Mouse (Mus musculus) adrenal gland, adult 8-10 months (tissue): ENCODE measurements at regions not wholly inside any gene's neighbourhood (a gene's known extent, or its start where the extent isn't known, plus 50 kb on each side); places are given as distances from the start of the nearest gene placed in this dataset.

Source experiments
- DNase-seq: peaks from one replicate; pipeline ENCODE4 v3.0.0; 2022

- DNase-seq: no peak
Measured at GRCm38 (mm10) chr8:103813954-103814591, 287.4 kb upstream of the Cdh5 start.

- no peak for DNase-seq
Measured at GRCm38 (mm10) chr8:103816101-103816894, 285.1 kb upstream of the Cdh5 start.

- no peak for DNase-seq
Measured at GRCm38 (mm10) chr8:103823541-103823940, 277.9 kb upstream of the Cdh5 start.

GRCm38 (mm10) chr8:103824747-103825146 lies 276.7 kb upstream of the Cdh5 start:
- no peak for DNase-seq

GRCm38 (mm10) chr8:103825289-103825688 lies 276.1 kb upstream of the Cdh5 start:
- DNase-seq: no peak

GRCm38 (mm10) chr8:103830416-103830815 lies 271.0 kb upstream of the Cdh5 start:
- no peak for DNase-seq

- DNase-seq: no peak
Measured at GRCm38 (mm10) chr8:103839990-103840389, 261.4 kb upstream of the Cdh5 start.

- DNase-seq: no peak
Measured at GRCm38 (mm10) chr8:103845964-103846363, 255.5 kb upstream of the Cdh5 start.

- no peak for DNase-seq
Measured at GRCm38 (mm10) chr8:103846382-103846976, 254.9 kb upstream of the Cdh5 start.

GRCm38 (mm10) chr8:103849785-103850184 lies 251.6 kb upstream of the Cdh5 start:
- DNase-seq: no peak

GRCm38 (mm10) chr8:103851286-103851685 lies 250.1 kb upstream of the Cdh5 start:
- DNase-seq: no peak

- no peak for DNase-seq
Measured at GRCm38 (mm10) chr8:103853048-103853447, 248.4 kb upstream of the Cdh5 start.

- DNase-seq: no peak
Measured at GRCm38 (mm10) chr8:103855291-103855690, 246.1 kb upstream of the Cdh5 start.

GRCm38 (mm10) chr8:103859130-103859529 lies 242.3 kb upstream of the Cdh5 start:
- DNase-seq: no peak

- DNase-seq: no peak
Measured at GRCm38 (mm10) chr8:103873598-103874502, 227.6 kb upstream of the Cdh5 start.

GRCm38 (mm10) chr8:103874506-103874905 lies 226.9 kb upstream of the Cdh5 start:
- no peak for DNase-seq

GRCm38 (mm10) chr8:103879505-103879904 lies 221.9 kb upstream of the Cdh5 start:
- DNase-seq: no peak

GRCm38 (mm10) chr8:103880431-103881145 lies 220.8 kb upstream of the Cdh5 start:
- no peak for DNase-seq

GRCm38 (mm10) chr8:103881146-103881486 lies 220.3 kb upstream of the Cdh5 start:
- no peak for DNase-seq

- no peak for DNase-seq
Measured at GRCm38 (mm10) chr8:103884873-103885780, 216.3 kb upstream of the Cdh5 start.

GRCm38 (mm10) chr8:103894589-103894988 lies 206.8 kb upstream of the Cdh5 start:
- DNase-seq: no peak
